In genomic region chr19:40990781-40991343, GRCm38 (mm10) we compare ENCODE assay signal across 28 mouse cellular contexts. TPM values are rescaled to one million over a fixed set of nuclear protein-coding genes. Genes with fewer than 3 reads are reported as not detected.
A peak's percentile ranks its signal among the peaks of the same experiment; 100 is the strongest.
DNase-seq lines count a peak whose midpoint lies in the region; TF ChIP-seq lines count a peak whose summit lies in the region.
"Had no signal": no experiment of that assay in that cellular context is flagged by ENCODE, and none has a peak within 500 bp of the region (broad histone marks: within the 10 kb centered on the region; RNA-seq: fewer than 3 reads in every experiment).

No protein-coding gene starts in this region.

- TF ChIP-seq POLR2A in spleen, adult 2 months (IDR thresholded peaks at IDR 0.05; ENCODE audit: low read depth, low read length): no peak
- no peak for TF ChIP-seq POLR2A in bone marrow, adult 2 months (IDR thresholded peaks at IDR 0.05; ENCODE audit: borderline replicate concordance, control insufficient read depth, low read depth, low read length)

- no peaks in the 10 kb centered on the region for H3K9me3 ChIP-seq in heart, embryonic 10.5 days
- H3K9me3 ChIP-seq: embryonic facial prominence, embryonic 12.5 days; embryonic facial prominence, embryonic 15.5 days; G1E; heart, embryonic 13.5 days; hindbrain, embryonic 10.5 days; hindbrain, embryonic 13.5 days; intestine, embryonic 15.5 days had no signal

- DNase-seq in heart, embryonic 10.5 days (ENCODE audit: low spot score): peak; percentile 31
- no peak for DNase-seq in heart, postnatal 10 days
- no peak for DNase-seq in spleen, adult 2 months (ENCODE audit: low read depth in 1 of 2, low spot score in 2 of 2)
- no peak for DNase-seq in spleen, adult 12 weeks (ENCODE audit: low spot score)
- DNase-seq in splenic B cell, adult 2 months (ENCODE audit: low read depth, low spot score): peak; percentile 65
- no peak for DNase-seq in thymus, postnatal 0 days (ENCODE audit: low spot score)
- no peak for DNase-seq in embryo, embryonic 10 days (ENCODE audit: low spot score)
- DNase-seq: adrenal gland, postnatal 10 days; adrenal gland, postnatal 36 days; cerebellum, adult 18-20 months; cerebellum, adult 9-10 months; cerebellum, postnatal 14 days; forebrain, postnatal 0 days; gastrocnemius, adult 2 months; gastrocnemius, postnatal 14 days; heart, adult 18-20 months; heart, postnatal 36 days had no signal

- TF ChIP-seq CTCF in spleen, adult 2 months (IDR thresholded peaks at IDR 0.05; ENCODE audit: extremely low read depth, insufficient read depth, insufficient read length, insufficient replicate concordance): no peak
- no peak for TF ChIP-seq CTCF in bone marrow, adult 2 months (IDR thresholded peaks at IDR 0.05; ENCODE audit: control insufficient read depth, insufficient read depth, low read length)

- no peaks in the 10 kb centered on the region for H3K36me3 ChIP-seq in heart, embryonic 10.5 days
- H3K36me3 ChIP-seq in spleen, adult 2 months (ENCODE audit: control insufficient read depth, insufficient read depth, low read length): no peaks in the 10 kb centered on the region
- H3K36me3 ChIP-seq in splenic B cell, adult 2 months (ENCODE audit: control insufficient read depth, insufficient read depth, low read length, poor library complexity, severe bottlenecking): peaks cover 19% of the 10 kb centered on the region
- H3K36me3 ChIP-seq: embryonic facial prominence, embryonic 12.5 days; embryonic facial prominence, embryonic 15.5 days; G1E; heart, embryonic 13.5 days; hindbrain, embryonic 10.5 days; hindbrain, embryonic 13.5 days; intestine, embryonic 15.5 days had no signal

- WGBS in heart, embryonic 10.5 days: 89% methylated on average over 17 of the region's 17 CpGs
- 50% methylated on average over 17 of the region's 17 CpGs for WGBS in spleen, adult 2 months
- WGBS in bone marrow, adult 2 months: 71% methylated on average over 17 of the region's 17 CpGs

- H3K27me3 ChIP-seq in heart, embryonic 10.5 days (ENCODE audit: insufficient read depth, poor library complexity, severe bottlenecking): no peaks in the 10 kb centered on the region
- H3K27me3 ChIP-seq in spleen, adult 2 months (ENCODE audit: control insufficient read depth, insufficient read depth, low read length): no peaks in the 10 kb centered on the region
- H3K27me3 ChIP-seq in splenic B cell, adult 2 months (ENCODE audit: control insufficient read depth, insufficient read depth, low read length, poor library complexity, severe bottlenecking): no peaks in the 10 kb centered on the region
- H3K27me3 ChIP-seq: embryonic facial prominence, embryonic 12.5 days; embryonic facial prominence, embryonic 15.5 days; heart, embryonic 13.5 days; intestine, embryonic 15.5 days; Patski had no signal

- H3K4me1 ChIP-seq in heart, embryonic 10.5 days: 0 out of 2 replicates have a peak, but pooled peaks cover 3% of the 10 kb centered on the region
- H3K4me1 ChIP-seq in spleen, adult 2 months (ENCODE audit: control insufficient read depth, insufficient read depth, insufficient read length): peaks cover 18% of the 10 kb centered on the region; the same call in 1 of the 2 replicates
- H3K4me1 ChIP-seq in bone marrow, adult 2 months (ENCODE audit: control insufficient read depth, insufficient read depth, low read length): peaks cover 1% of the 10 kb centered on the region; the same call in 1 of the 2 replicates
- H3K4me1 ChIP-seq: heart, embryonic 13.5 days; hindbrain, embryonic 13.5 days; intestine, embryonic 15.5 days had no signal

- no peak overlapping the region for H3K4me3 ChIP-seq in heart, embryonic 10.5 days
- peak overlapping the region; percentile 36; the same call in 1 of the 2 replicates for H3K4me3 ChIP-seq in spleen, adult 2 months (ENCODE audit: extremely low read depth, insufficient read depth, insufficient read length)
- peak overlapping the region; percentile 43 for H3K4me3 ChIP-seq in bone marrow, adult 2 months (replicated peaks; ENCODE audit: control insufficient read depth, low read depth, low read length)
- H3K4me3 ChIP-seq: embryonic facial prominence, embryonic 12.5 days; embryonic facial prominence, embryonic 15.5 days; gastrocnemius, adult 2 months; heart, embryonic 13.5 days; hindbrain, embryonic 10.5 days; hindbrain, embryonic 13.5 days; intestine, embryonic 15.5 days had no signal

- intact Hi-C loops in heart, postnatal 10 days (cut with DNase I): no loop called here

- H3K27ac ChIP-seq in heart, embryonic 10.5 days: no peak overlapping the region
- peak overlapping the region; percentile 44 for H3K27ac ChIP-seq in spleen, adult 2 months (ENCODE audit: insufficient read depth, low read length)
- no peak overlapping the region for H3K27ac ChIP-seq in bone marrow, adult 2 months (ENCODE audit: control insufficient read depth, insufficient read depth, low read depth, low read length, poor library complexity)
- H3K27ac ChIP-seq: embryonic facial prominence, embryonic 12.5 days; embryonic facial prominence, embryonic 15.5 days; gastrocnemius, adult 2 months; heart, embryonic 13.5 days; hindbrain, embryonic 10.5 days; hindbrain, embryonic 13.5 days; intestine, embryonic 15.5 days had no signal

RNA-seq across cellular contexts. Expression of gene Blnk, which starts 3.5 kb away (rescaled TPM):
- polyA plus RNA-seq in heart, embryonic 10.5 days (2016; fragmentation: Nextera tagmentation; extraction: Ambion mirVana): 0.09 and 0.38 TPM in 2 replicates
- total RNA-seq in heart, postnatal 10 days (2021): under 1 TPM; 0.77 to 0.82 TPM
- polyA plus RNA-seq in spleen, adult 2 months (2012; rRNA removed): 54.3 and 61.0 TPM in 2 replicates
- polyA plus RNA-seq in bone marrow, adult 2 months (2011; ENCODE audit: insufficient read depth, insufficient read length, low replicate concordance, missing spikeins): 15.9 and 32.9 TPM in 2 replicates
- 4.7 and 5.5 TPM in 2 replicates for polyA plus RNA-seq in thymus, postnatal 0 days (2015; fragmentation: Nextera tagmentation; extraction: Ambion mirVana)

RNA-seq across cellular contexts. Expression of gene Dntt, which starts 38.2 kb away (rescaled TPM):
- 0.06 TPM in 1 of 2 replicates, not detected in the other for polyA plus RNA-seq in heart, embryonic 10.5 days (2016; fragmentation: Nextera tagmentation; extraction: Ambion mirVana)
- total RNA-seq in heart, postnatal 10 days (2021): under 1 TPM; 0.47 to 0.50 TPM
- 0.43 and 0.89 TPM in 2 replicates for polyA plus RNA-seq in spleen, adult 2 months (2012; rRNA removed)
- 5.5 and 9.1 TPM in 2 replicates for polyA plus RNA-seq in bone marrow, adult 2 months (2011; ENCODE audit: insufficient read depth, insufficient read length, low replicate concordance, missing spikeins)
- polyA plus RNA-seq in thymus, postnatal 0 days (2015; fragmentation: Nextera tagmentation; extraction: Ambion mirVana): 140 and 151 TPM in 2 replicates
- total RNA-seq: adrenal gland, adult 18-20 months; adrenal gland, postnatal 36 days; G1E; gastrocnemius, adult 2 months; gastrocnemius, postnatal 14 days; heart, adult 18-20 months; heart, postnatal 36 days had no signal
- polyA plus RNA-seq: embryonic facial prominence, embryonic 12.5 days; forebrain, embryonic 11.5 days; G1E; heart, embryonic 13.5 days; hindbrain, embryonic 10.5 days; hindbrain, embryonic 13.5 days; intestine, embryonic 15.5 days had no signal

Comparison
In these comparisons a context has a peak if more than half of its experiments do, and no peak if none do; other contexts are left out.
1. DNase-seq: peak in heart, embryonic 10.5 days (single experiment) and splenic B cell, adult 2 months (single experiment); none in heart, postnatal 10 days (0 of 2), spleen, adult 2 months (0 of 2), spleen, adult 12 weeks (single experiment), thymus, postnatal 0 days (single experiment) and embryo, embryonic 10 days (single experiment).
2. RNA of gene Dntt, which starts 38.2 kb away (polyA plus RNA-seq): 140 to 151 TPM in thymus, postnatal 0 days; 5.5 to 9.1 TPM in bone marrow, adult 2 months, 0.43 to 0.89 TPM in spleen, adult 2 months and 0.06 TPM in heart, embryonic 10.5 days; every median in the first group is over 10 times any median in the second.